Mouse (Mus musculus): ENCODE measurements around the gene Commd8. TPM values are rescaled to one million over a fixed set of nuclear protein-coding genes. Genes with fewer than 3 reads are reported as not detected.

Gene Commd8
- 0.62 and 1.2 TPM in 2 replicates for polyA plus RNA-seq (2012; rRNA removed)

GRCm38 (mm10) chr5:72167594-72168284 lies at the start of gene Commd8:
TSS of gene Commd8 (minus strand) at chr5:72168189.
- WGBS: under 1% methylated on average over 38 of the region's 38 CpGs

GRCm38 (mm10) chr5:72211741-72212140 lies 43.8 kb upstream of the Commd8 start:
- no peaks in the 10 kb centered on the region for H3K27me3 ChIP-seq (ENCODE audit: control insufficient read depth, insufficient read depth, low read length)
- H3K4me1 ChIP-seq (ENCODE audit: control insufficient read depth, insufficient read depth, insufficient read length, low read length): no peaks in the 10 kb centered on the region
- TF ChIP-seq CTCF (IDR thresholded peaks at IDR 0.05; ENCODE audit: extremely low read depth, insufficient read length, insufficient replicate concordance, low read depth, low read length) (no peak), POLR2A (IDR thresholded peaks at IDR 0.05; ENCODE audit: low read depth, low read length) (no peak)
- no peak overlapping the region for H3K4me3 ChIP-seq (ENCODE audit: low read depth, low read length)
- WGBS: 82% methylated on average over 18 of the region's 18 CpGs
- H3K27ac ChIP-seq (ENCODE audit: insufficient read depth, low read depth, low read length): no peak overlapping the region
- H3K36me3 ChIP-seq (ENCODE audit: control insufficient read depth, insufficient read depth, low read length): 0 out of 2 replicates have a peak, but pooled peaks cover 1% of the 10 kb centered on the region

More at GRCm38 (mm10) chr5:72167594-72168284, at the start of gene Commd8:
- TF ChIP-seq CTCF (IDR thresholded peaks at IDR 0.05; ENCODE audit: extremely low read depth, insufficient read length, insufficient replicate concordance, low read depth, low read length) (no peak), POLR2A (IDR thresholded peaks at IDR 0.05; ENCODE audit: low read depth, low read length) (peak; percentile 96)
- Histone ChIP-seq H3K4me3 (ENCODE audit: low read depth, low read length) (peak within 1 kb of the TSS; percentile 88), H3K36me3 (ENCODE audit: control insufficient read depth, insufficient read depth, low read length) (peaks cover 8% of the 10 kb centered on the region), H3K27ac (ENCODE audit: insufficient read depth, low read depth, low read length) (peak within 1 kb of the TSS; percentile 24), H3K27me3 (ENCODE audit: control insufficient read depth, insufficient read depth, low read length) (no peaks in the 10 kb centered on the region), H3K4me1 (ENCODE audit: control insufficient read depth, insufficient read depth, insufficient read length, low read length) (peaks cover 3% of the 10 kb centered on the region; the same call in 1 of the 2 replicates)

GRCm38 (mm10) chr5:72210812-72211139 lies 42.8 kb upstream of the Commd8 start:
- H3K4me1 ChIP-seq (ENCODE audit: control insufficient read depth, insufficient read depth, insufficient read length, low read length): no peaks in the 10 kb centered on the region
- H3K36me3 ChIP-seq (ENCODE audit: control insufficient read depth, insufficient read depth, low read length): 0 out of 2 replicates have a peak, but pooled peaks cover 1% of the 10 kb centered on the region
- TF ChIP-seq CTCF (IDR thresholded peaks at IDR 0.05; ENCODE audit: extremely low read depth, insufficient read length, insufficient replicate concordance, low read depth, low read length): no peak
- no peak for TF ChIP-seq POLR2A (IDR thresholded peaks at IDR 0.05; ENCODE audit: low read depth, low read length)
- H3K4me3 ChIP-seq (ENCODE audit: low read depth, low read length): no peak overlapping the region
- no peaks in the 10 kb centered on the region for H3K27me3 ChIP-seq (ENCODE audit: control insufficient read depth, insufficient read depth, low read length)
- WGBS: 75% methylated on average over 5 of the region's 5 CpGs
- H3K27ac ChIP-seq (ENCODE audit: insufficient read depth, low read depth, low read length): no peak overlapping the region

- Histone ChIP-seq H3K4me1 (ENCODE audit: control insufficient read depth, insufficient read depth, insufficient read length, low read length) (no peaks in the 10 kb centered on the region), H3K27me3 (ENCODE audit: control insufficient read depth, insufficient read depth, low read length) (no peaks in the 10 kb centered on the region), H3K27ac (ENCODE audit: insufficient read depth, low read depth, low read length) (no peak overlapping the region), H3K4me3 (ENCODE audit: low read depth, low read length) (no peak overlapping the region), H3K36me3 (ENCODE audit: control insufficient read depth, insufficient read depth, low read length) (0 out of 2 replicates have a peak, but pooled peaks cover 1% of the 10 kb centered on the region)
- TF ChIP-seq CTCF (IDR thresholded peaks at IDR 0.05; ENCODE audit: extremely low read depth, insufficient read length, insufficient replicate concordance, low read depth, low read length) (no peak), POLR2A (IDR thresholded peaks at IDR 0.05; ENCODE audit: low read depth, low read length) (no peak)
- WGBS: 61% methylated on average over 13 of the region's 13 CpGs
These were observed 42.3 kb upstream of the Commd8 start for GRCm38 (mm10) chr5:72210123-72210811.

GRCm38 (mm10) chr5:72208515-72208914 lies 40.5 kb upstream of the Commd8 start:
- no peaks in the 10 kb centered on the region for H3K36me3 ChIP-seq (ENCODE audit: control insufficient read depth, insufficient read depth, low read length)
- no peaks in the 10 kb centered on the region for H3K4me1 ChIP-seq (ENCODE audit: control insufficient read depth, insufficient read depth, insufficient read length, low read length)
- no peak overlapping the region for H3K4me3 ChIP-seq (ENCODE audit: low read depth, low read length)
- H3K27me3 ChIP-seq (ENCODE audit: control insufficient read depth, insufficient read depth, low read length): no peaks in the 10 kb centered on the region
- WGBS: 79% methylated on average over 1 of the region's 1 CpGs
- TF ChIP-seq POLR2A (IDR thresholded peaks at IDR 0.05; ENCODE audit: low read depth, low read length) (no peak), CTCF (IDR thresholded peaks at IDR 0.05; ENCODE audit: extremely low read depth, insufficient read length, insufficient replicate concordance, low read depth, low read length) (no peak)
- no peak overlapping the region for H3K27ac ChIP-seq (ENCODE audit: insufficient read depth, low read depth, low read length)

GRCm38 (mm10) chr5:72205271-72205670 lies 37.3 kb upstream of the Commd8 start:
- WGBS: 84% methylated on average over 5 of the region's 5 CpGs
- no peaks in the 10 kb centered on the region for H3K27me3 ChIP-seq (ENCODE audit: control insufficient read depth, insufficient read depth, low read length)
- H3K27ac ChIP-seq (ENCODE audit: insufficient read depth, low read depth, low read length): no peak overlapping the region
- TF ChIP-seq CTCF (IDR thresholded peaks at IDR 0.05; ENCODE audit: extremely low read depth, insufficient read length, insufficient replicate concordance, low read depth, low read length): no peak
- no peak overlapping the region for H3K4me3 ChIP-seq (ENCODE audit: low read depth, low read length)
- H3K4me1 ChIP-seq (ENCODE audit: control insufficient read depth, insufficient read depth, insufficient read length, low read length): peaks cover 2% of the 10 kb centered on the region; the same call in 1 of the 2 replicates
- H3K36me3 ChIP-seq (ENCODE audit: control insufficient read depth, insufficient read depth, low read length): no peaks in the 10 kb centered on the region

GRCm38 (mm10) chr5:72204507-72204906 lies 36.5 kb upstream of the Commd8 start:
- Histone ChIP-seq H3K4me1 (ENCODE audit: control insufficient read depth, insufficient read depth, insufficient read length, low read length) (peaks cover 2% of the 10 kb centered on the region; the same call in 1 of the 2 replicates), H3K36me3 (ENCODE audit: control insufficient read depth, insufficient read depth, low read length) (no peaks in the 10 kb centered on the region), H3K4me3 (ENCODE audit: low read depth, low read length) (no peak overlapping the region), H3K27ac (ENCODE audit: insufficient read depth, low read depth, low read length) (peak overlapping the region; percentile 10; the same call in 1 of the 2 replicates), H3K27me3 (ENCODE audit: control insufficient read depth, insufficient read depth, low read length) (no peaks in the 10 kb centered on the region)
- WGBS: 79% methylated on average over 2 of the region's 2 CpGs
- TF ChIP-seq CTCF (IDR thresholded peaks at IDR 0.05; ENCODE audit: extremely low read depth, insufficient read length, insufficient replicate concordance, low read depth, low read length) (no peak), POLR2A (IDR thresholded peaks at IDR 0.05; ENCODE audit: low read depth, low read length) (no peak)

All from small intestine, adult 2 months (tissue).